Mouse (Mus musculus): ENCODE results near the gene Slc23a2. TPM values are rescaled to one million over a fixed set of nuclear protein-coding genes. Genes with fewer than 3 reads are reported as not detected.

The Slc23a2 gene
- polyA plus RNA-seq, 1 experiment from 2014 or later: 7.8 TPM

DNA sequence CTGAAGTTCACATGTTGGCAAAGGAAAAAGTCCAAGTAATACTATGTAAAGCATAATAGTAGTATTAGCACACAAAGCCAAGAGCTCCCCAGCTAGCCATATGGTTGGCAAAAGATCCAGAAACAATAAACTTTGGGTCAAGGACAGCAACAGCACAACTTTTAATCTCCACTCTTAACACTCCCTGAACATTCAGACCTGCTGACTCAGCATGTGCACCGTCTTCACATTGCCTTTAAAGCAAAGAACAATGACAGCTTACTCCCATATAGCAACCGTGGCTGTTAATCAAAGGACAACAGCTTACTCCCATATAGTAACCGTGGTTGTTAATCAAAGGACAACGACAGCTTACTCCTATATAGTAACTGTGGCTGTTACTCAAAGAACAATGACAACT is 48.3 kb downstream of the Slc23a2 start:
- peaks cover 16% of the 10 kb centered on the region for H3K36me3 ChIP-seq
- H3K27ac ChIP-seq: no peak overlapping the region
- no peaks in the 10 kb centered on the region for H3K27me3 ChIP-seq
- no peak overlapping the region for H3K4me2 ChIP-seq
- 60% methylated on average over 4 of the region's 4 CpGs for WGBS
- ATAC-seq (replicated peaks; ENCODE audit: insufficient number of reproducible peaks, insufficient read depth, low FRiP score, low read depth): no peak
- peaks cover 18% of the 10 kb centered on the region; the same call in 1 of the 2 replicates for H3K4me1 ChIP-seq (replicated peaks)
- H3K9ac ChIP-seq: no peak overlapping the region
- no peak overlapping the region for H3K4me3 ChIP-seq
- no peaks in the 10 kb centered on the region for H3K9me3 ChIP-seq (replicated peaks)

- Histone ChIP-seq H3K4me3 (no peak overlapping the region), H3K4me1 (replicated peaks) (peaks cover 18% of the 10 kb centered on the region; the same call in 1 of the 2 replicates), H3K9me3 (replicated peaks) (no peaks in the 10 kb centered on the region), H3K4me2 (no peak overlapping the region), H3K9ac (no peak overlapping the region), H3K27me3 (no peaks in the 10 kb centered on the region), H3K27ac (no peak overlapping the region), H3K36me3 (peaks cover 16% of the 10 kb centered on the region)
- ATAC-seq (replicated peaks; ENCODE audit: insufficient number of reproducible peaks, insufficient read depth, low FRiP score, low read depth): no peak
- 80% methylated on average over 6 of the region's 6 CpGs for WGBS
Observed at GRCm38 (mm10) chr2:132095821-132096220, 49.1 kb downstream of the Slc23a2 start.

- Histone ChIP-seq H3K27me3 (no peaks in the 10 kb centered on the region), H3K36me3 (peaks cover 12% of the 10 kb centered on the region), H3K4me1 (replicated peaks) (peaks cover 21% of the 10 kb centered on the region; the same call in 1 of the 2 replicates), H3K9me3 (replicated peaks) (no peaks in the 10 kb centered on the region), H3K4me2 (0 out of 2 replicates have a peak overlapping the region, but pooled peaks have one; percentile 3), H3K27ac (peak overlapping the region; percentile 2; the same call in 1 of the 2 replicates), H3K4me3 (no peak overlapping the region), H3K9ac (no peak overlapping the region)
- WGBS: 61% methylated on average over 11 of the region's 11 CpGs
- ATAC-seq (replicated peaks; ENCODE audit: insufficient number of reproducible peaks, insufficient read depth, low FRiP score, low read depth): peak; percentile 31; the same call in 1 of the 2 replicates
Observed at GRCm38 (mm10) chr2:132094441-132095230, 50.3 kb downstream of the Slc23a2 start.

- H3K36me3 ChIP-seq: peaks cover 4% of the 10 kb centered on the region; the same call in 1 of the 2 replicates
- H3K27ac ChIP-seq: no peak overlapping the region
- H3K27me3 ChIP-seq: no peaks in the 10 kb centered on the region
- H3K4me1 ChIP-seq (replicated peaks): peaks cover 19% of the 10 kb centered on the region; the same call in 1 of the 2 replicates
- H3K9ac ChIP-seq: no peak overlapping the region
- no peaks in the 10 kb centered on the region for H3K9me3 ChIP-seq (replicated peaks)
- no peak overlapping the region for H3K4me3 ChIP-seq
- ATAC-seq (replicated peaks; ENCODE audit: insufficient number of reproducible peaks, insufficient read depth, low FRiP score, low read depth): no peak
- WGBS: 57% methylated on average over 2 of the region's 2 CpGs
- H3K4me2 ChIP-seq: no peak overlapping the region
Observed at GRCm38 (mm10) chr2:132093739-132094138, 51.2 kb downstream of the Slc23a2 start.

DNA sequence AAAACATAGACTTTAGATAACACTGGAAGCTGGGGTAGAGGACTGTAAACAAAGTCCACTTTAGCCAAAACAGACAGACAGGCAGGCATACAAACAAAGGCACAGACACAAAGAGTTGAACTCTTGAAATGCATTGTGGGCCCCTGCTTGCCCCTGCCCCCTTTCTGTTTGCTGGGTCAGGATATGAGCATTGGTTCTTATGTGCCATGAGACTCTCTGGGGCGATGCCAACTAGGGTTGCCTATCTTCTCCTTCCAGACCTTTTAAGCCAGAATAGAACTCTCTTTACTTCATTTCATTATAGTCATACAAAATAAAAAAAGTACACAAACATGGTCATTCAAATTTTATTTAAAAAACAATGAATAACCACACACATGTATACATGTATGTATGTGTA is 51.6 kb downstream of the Slc23a2 start:
- Histone ChIP-seq H3K36me3 (peaks cover 3% of the 10 kb centered on the region; the same call in 1 of the 2 replicates), H3K27me3 (no peaks in the 10 kb centered on the region), H3K4me3 (no peak overlapping the region), H3K4me2 (no peak overlapping the region), H3K27ac (no peak overlapping the region), H3K4me1 (replicated peaks) (peaks cover 19% of the 10 kb centered on the region; the same call in 1 of the 2 replicates), H3K9me3 (replicated peaks) (no peaks in the 10 kb centered on the region), H3K9ac (no peak overlapping the region)
- WGBS: 96% methylated on average over 1 of the region's 1 CpGs
- no peak for ATAC-seq (replicated peaks; ENCODE audit: insufficient number of reproducible peaks, insufficient read depth, low FRiP score, low read depth)

GRCm38 (mm10) chr2:132092722-132093121 is 52.2 kb downstream of the Slc23a2 start:
- no peak for ATAC-seq (replicated peaks; ENCODE audit: insufficient number of reproducible peaks, insufficient read depth, low FRiP score, low read depth)
- 73% methylated on average over 3 of the region's 3 CpGs for WGBS

DNA sequence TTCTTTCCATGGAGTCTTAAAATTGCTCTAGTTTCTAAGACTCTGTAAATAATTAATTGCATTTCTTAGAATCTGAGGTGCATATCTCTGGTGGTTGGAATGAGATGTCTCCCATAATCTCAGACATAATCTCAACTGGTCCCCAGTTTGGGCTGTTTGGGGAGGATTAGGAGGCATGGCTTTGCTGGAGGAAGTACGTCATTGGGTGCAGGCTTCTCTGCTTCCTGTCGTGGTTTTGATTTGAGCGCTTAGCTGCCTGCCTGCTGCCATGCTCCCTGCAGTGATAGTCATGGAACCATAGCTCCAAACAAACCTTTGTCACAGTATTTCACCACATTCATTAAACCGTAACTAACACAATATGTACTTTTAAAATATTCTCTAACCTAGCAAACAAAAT is 53.2 kb downstream of the Slc23a2 start:
- Histone ChIP-seq H3K4me2 (no peak overlapping the region), H3K4me3 (no peak overlapping the region), H3K9ac (no peak overlapping the region), H3K4me1 (replicated peaks) (peaks cover 16% of the 10 kb centered on the region; the same call in 1 of the 2 replicates), H3K27ac (no peak overlapping the region), H3K27me3 (no peaks in the 10 kb centered on the region), H3K36me3 (peaks cover 7% of the 10 kb centered on the region; the same call in 1 of the 2 replicates), H3K9me3 (replicated peaks) (no peaks in the 10 kb centered on the region)
- no peak for ATAC-seq (replicated peaks; ENCODE audit: insufficient number of reproducible peaks, insufficient read depth, low FRiP score, low read depth)
- WGBS: 75% methylated on average over 4 of the region's 4 CpGs

More at GRCm38 (mm10) chr2:132092722-132093121, 52.2 kb downstream of the Slc23a2 start:
- no peak overlapping the region for H3K9ac ChIP-seq
- no peak overlapping the region for H3K27ac ChIP-seq
- H3K4me3 ChIP-seq: no peak overlapping the region
- no peaks in the 10 kb centered on the region for H3K36me3 ChIP-seq
- H3K27me3 ChIP-seq: no peaks in the 10 kb centered on the region
- H3K4me1 ChIP-seq (replicated peaks): peaks cover 19% of the 10 kb centered on the region; the same call in 1 of the 2 replicates
- H3K9me3 ChIP-seq (replicated peaks): no peaks in the 10 kb centered on the region
- no peak overlapping the region for H3K4me2 ChIP-seq

DNA sequence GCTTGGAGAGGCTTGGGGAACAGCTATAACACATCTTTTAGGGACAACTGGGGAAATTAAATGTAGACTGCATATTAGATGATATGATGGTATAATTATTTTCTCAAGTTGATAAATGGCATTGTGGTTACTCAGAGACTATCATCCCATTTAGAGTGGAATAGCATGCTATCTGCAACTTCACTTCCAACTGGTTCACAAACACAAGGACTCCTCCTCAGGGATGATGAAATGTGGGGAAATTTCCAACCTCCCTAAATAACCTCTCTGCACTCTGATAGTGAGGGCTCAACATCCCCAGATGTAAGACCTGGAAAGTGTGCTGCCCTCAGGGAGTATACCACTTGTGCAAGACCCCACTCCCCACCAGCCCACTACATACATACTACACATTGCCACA is 60.1 kb downstream of the Slc23a2 start:
- peaks cover 7% of the 10 kb centered on the region; the same call in 1 of the 2 replicates for H3K36me3 ChIP-seq
- no peak for ATAC-seq (replicated peaks; ENCODE audit: insufficient number of reproducible peaks, insufficient read depth, low FRiP score, low read depth)
- H3K4me1 ChIP-seq (replicated peaks): peaks cover 8% of the 10 kb centered on the region

GRCm38 (mm10) chr2:132084396-132084795 is 60.5 kb downstream of the Slc23a2 start:
- ATAC-seq (replicated peaks; ENCODE audit: insufficient number of reproducible peaks, insufficient read depth, low FRiP score, low read depth): no peak
- H3K4me3 ChIP-seq: no peak overlapping the region
- H3K9ac ChIP-seq: no peak overlapping the region
- H3K36me3 ChIP-seq: peaks cover 7% of the 10 kb centered on the region; the same call in 1 of the 2 replicates
- H3K9me3 ChIP-seq (replicated peaks): no peaks in the 10 kb centered on the region
- H3K4me1 ChIP-seq (replicated peaks): peaks cover 11% of the 10 kb centered on the region
- H3K27ac ChIP-seq: no peak overlapping the region
- H3K27me3 ChIP-seq: no peaks in the 10 kb centered on the region
- no peak overlapping the region for H3K4me2 ChIP-seq
- WGBS: 84% methylated on average over 5 of the region's 5 CpGs

More for the DNA sequence above, 60.1 kb downstream of the Slc23a2 start:
- no peaks in the 10 kb centered on the region for H3K9me3 ChIP-seq (replicated peaks)
- H3K9ac ChIP-seq: no peak overlapping the region
- H3K4me3 ChIP-seq: no peak overlapping the region
- H3K27me3 ChIP-seq: no peaks in the 10 kb centered on the region
- H3K27ac ChIP-seq: no peak overlapping the region
- no peak overlapping the region for H3K4me2 ChIP-seq

DNA sequence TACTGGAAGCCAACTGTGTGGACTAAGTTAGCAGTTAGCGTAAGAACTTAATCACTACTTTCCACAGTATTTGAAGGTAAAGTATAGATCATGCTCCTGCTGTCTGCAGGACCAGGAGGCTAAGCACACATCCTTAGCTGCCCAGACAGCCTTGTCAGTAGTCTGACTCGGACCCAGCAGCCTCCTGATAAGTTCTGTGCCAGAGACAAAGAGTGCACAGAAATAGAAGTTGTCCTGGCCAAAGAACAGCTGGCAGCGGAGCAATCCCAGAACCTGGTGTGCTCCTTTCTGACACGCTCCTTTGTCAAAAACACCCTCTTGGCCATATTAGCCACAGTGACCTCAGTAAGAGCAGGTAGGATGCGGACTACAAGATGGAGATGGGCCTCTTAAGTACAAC is 65.8 kb downstream of the Slc23a2 start:
- 35% methylated on average over 5 of the region's 5 CpGs for WGBS
- H3K27me3 ChIP-seq: no peaks in the 10 kb centered on the region
- H3K27ac ChIP-seq: peak overlapping the region; percentile 85
- peaks cover 33% of the 10 kb centered on the region for H3K4me1 ChIP-seq (replicated peaks)
- no peak overlapping the region for H3K4me2 ChIP-seq
- H3K4me3 ChIP-seq: no peak overlapping the region
- H3K9me3 ChIP-seq (replicated peaks): no peaks in the 10 kb centered on the region
- H3K9ac ChIP-seq: no peak overlapping the region
- peaks cover 9% of the 10 kb centered on the region; the same call in 1 of the 2 replicates for H3K36me3 ChIP-seq
- peak; percentile 87 for ATAC-seq (replicated peaks; ENCODE audit: insufficient number of reproducible peaks, insufficient read depth, low FRiP score, low read depth)

GRCm38 (mm10) chr2:132073052-132073451 is 71.9 kb downstream of the Slc23a2 start:
- H3K4me1 ChIP-seq (replicated peaks): peaks cover 11% of the 10 kb centered on the region
- peaks cover 21% of the 10 kb centered on the region for H3K36me3 ChIP-seq
- H3K9me3 ChIP-seq (replicated peaks): no peaks in the 10 kb centered on the region
- H3K27me3 ChIP-seq: no peaks in the 10 kb centered on the region
- H3K4me2 ChIP-seq: no peak overlapping the region
- no peak overlapping the region for H3K9ac ChIP-seq
- no peak overlapping the region for H3K4me3 ChIP-seq
- WGBS: 75% methylated on average over 3 of the region's 3 CpGs
- H3K27ac ChIP-seq: no peak overlapping the region
- no peak for ATAC-seq (replicated peaks; ENCODE audit: insufficient number of reproducible peaks, insufficient read depth, low FRiP score, low read depth)

All from heart, embryonic 15.5 days (tissue).